Mouse (Mus musculus) T-helper 2 cell (primary cell): Measurements from ENCODE around the gene Xkr7.

ENCODE experiments used
- in situ Hi-C: fragments of 300-600 bp; cut with MboI, MseI; formaldehyde crosslinking; loops from one replicate; pipeline ENCODE4 v1.15.1; 2025; ENCODE audit warnings: high pct_unique_total_duplicates

Gene Xkr7

DNA sequence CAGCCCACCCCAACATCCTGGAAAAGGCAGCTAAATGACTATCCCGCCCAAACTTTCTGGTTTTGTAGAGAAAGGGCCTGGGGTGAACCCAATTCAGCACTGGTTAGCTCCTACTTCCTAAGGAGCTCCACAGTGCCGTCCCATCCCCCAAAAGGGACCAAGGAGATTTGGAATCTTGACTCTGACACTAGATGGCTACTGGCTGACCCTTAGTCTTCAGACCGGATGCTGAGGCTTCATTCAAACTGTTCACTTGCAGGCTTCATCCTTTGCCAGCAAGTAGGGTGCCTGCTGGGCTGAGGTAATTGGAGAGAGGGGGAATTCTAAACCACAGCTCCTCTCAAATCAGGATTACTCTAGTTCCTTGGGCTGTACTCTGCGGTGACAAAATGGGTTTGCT, 1.3 kb downstream of the Xkr7 start:
- in situ Hi-C loops = no loop called here

DNA sequence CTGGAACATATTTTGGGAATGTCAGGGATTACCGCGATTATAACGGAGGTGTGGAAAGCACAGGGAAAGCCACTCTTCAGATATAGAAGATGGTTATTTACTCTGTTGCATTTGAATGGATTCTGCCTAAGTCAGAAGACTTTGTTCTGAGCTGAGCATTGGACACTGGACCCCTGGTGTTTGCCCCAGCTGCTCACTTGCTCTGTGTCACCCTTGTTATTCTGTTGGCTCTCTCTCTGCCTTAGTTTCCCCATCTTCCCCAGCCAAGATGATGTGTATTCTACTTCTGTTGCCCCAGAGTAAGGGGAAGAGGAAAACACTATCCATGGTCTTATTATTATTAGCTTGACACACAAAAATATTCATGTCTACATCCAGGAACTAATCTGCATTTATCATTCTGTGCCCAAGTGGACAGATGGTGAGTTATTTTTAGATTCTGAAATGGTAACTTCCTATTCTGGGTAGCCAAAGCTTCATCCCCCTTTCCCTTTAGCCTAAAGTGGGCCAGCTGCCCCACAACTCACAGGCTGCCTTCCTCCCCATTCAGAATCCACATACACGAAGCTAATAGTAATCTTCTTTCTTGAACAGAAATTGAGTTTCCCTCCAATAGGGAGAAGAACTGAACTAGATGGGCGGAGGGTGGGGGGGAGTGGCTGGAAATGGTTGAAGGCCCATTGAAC, 2.0 kb downstream of the Xkr7 start:
- in situ Hi-C loops = no loop called here

DNA sequence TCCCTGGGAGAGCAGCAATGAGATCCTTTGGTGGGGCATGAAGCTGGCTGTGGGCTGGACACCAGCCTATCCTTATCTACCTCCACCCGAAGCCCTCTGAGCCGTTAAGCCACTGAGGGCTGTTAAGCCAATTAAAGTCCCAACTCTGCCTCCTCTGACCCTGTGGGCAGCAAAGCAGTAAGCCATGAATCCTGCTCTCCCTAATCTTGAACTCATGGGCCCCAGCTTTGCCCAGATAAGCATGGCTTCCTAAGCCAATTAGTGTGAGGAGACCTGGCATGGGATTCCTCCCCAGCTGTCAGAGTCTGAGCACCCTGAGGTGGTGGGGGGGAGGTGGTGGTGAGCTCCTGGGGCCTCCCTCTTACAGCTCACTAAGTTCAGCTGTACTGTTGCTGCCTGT, 5.0 kb downstream of the Xkr7 start:
- in situ Hi-C loops = no loop called here

DNA sequence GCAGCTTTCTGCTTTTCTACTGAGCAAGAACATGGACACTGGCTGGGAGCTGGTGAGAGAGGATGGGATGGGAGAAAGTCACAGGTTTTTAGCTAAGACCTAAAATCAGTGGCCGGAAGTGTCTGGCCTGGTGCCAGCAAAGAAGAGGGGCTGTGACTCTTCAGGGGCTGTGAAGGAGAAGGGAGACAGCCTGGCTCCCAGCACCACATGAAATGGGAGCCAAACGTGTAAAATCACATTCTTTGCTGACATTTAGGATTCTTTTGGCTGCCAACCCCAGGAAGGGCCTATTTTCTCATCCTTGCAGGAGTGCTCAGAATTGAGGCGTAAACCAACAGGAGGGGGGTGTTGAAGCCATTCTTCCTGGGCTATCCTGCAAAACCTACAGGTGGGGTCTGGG, 12.2 kb downstream of the Xkr7 start:
- in situ Hi-C loops = no loop called here

- in situ Hi-C loops = no loop called here
Observed at GRCm38 (mm10) chr2:153045884-153046299, 14.2 kb downstream of the Xkr7 start.

GRCm38 (mm10) chr2:153047828-153048465, 16.3 kb downstream of the Xkr7 start:
- in situ Hi-C loops = no loop called here

DNA sequence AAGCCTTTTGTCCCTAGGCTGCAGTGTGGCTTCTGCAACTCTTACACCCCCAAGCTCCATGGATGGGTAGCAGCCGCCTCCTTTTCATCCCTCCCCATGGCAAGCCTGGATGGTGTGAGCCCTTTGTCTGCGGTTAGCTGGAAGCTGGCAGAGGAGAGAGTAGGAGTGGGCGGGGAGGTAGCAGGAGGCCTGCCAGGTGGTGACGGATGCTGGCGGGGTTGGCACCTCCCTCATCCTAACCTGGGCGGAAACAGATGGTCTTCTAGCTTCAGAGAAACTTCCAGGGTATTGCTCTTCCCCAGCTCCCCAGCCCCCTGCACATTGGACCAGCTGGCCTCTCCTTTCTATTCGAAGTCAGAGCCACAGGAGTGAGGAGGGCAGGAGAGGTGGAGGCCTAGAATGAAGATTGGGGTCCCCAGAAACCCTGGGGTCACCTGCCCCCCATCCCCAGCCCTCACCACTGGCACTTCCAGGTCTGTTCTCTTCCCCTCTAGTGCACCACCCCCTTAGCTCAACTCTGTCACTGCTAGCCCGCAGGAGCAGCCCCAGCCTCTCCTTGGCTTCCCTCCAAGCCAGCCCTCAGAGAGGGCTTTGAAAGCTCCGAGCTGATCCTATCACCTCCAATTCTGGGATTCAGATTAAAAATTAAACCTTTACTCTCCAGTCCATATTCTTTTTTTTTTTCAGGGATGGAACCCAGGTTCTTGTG, 17.8 kb downstream of the Xkr7 start:
- in situ Hi-C loops = no loop called here

- in situ Hi-C loops = no loop called here
Observed at GRCm38 (mm10) chr2:153049997-153050358, 18.3 kb downstream of the Xkr7 start.

GRCm38 (mm10) chr2:153051095-153051494, 19.4 kb downstream of the Xkr7 start:
- in situ Hi-C loops = no loop called here

- in situ Hi-C loops = no loop called here
Observed at GRCm38 (mm10) chr2:153051537-153051936, 19.9 kb downstream of the Xkr7 start.

GRCm38 (mm10) chr2:153052700-153053351, 21.2 kb downstream of the Xkr7 start:
- in situ Hi-C loops = no loop called here

DNA sequence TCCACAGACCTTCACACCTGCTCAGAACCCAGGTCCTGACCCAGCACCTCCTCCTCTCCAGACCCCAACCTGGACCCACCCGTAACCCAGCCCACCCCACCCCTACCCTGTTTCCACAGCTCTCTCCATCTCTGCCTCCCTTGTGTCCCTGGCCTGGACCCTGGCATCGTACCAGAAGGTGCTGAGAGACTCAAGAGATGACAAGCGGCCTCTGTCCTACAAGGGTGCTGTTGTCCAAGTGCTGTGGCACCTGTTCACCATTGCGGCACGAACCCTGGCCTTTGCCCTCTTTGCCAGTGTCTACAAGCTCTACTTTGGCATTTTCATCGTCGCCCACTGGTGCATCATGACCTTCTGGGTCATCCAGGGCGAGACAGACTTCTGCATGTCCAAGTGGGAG, 22.2 kb downstream of the Xkr7 start:
- in situ Hi-C loops = no loop called here

DNA sequence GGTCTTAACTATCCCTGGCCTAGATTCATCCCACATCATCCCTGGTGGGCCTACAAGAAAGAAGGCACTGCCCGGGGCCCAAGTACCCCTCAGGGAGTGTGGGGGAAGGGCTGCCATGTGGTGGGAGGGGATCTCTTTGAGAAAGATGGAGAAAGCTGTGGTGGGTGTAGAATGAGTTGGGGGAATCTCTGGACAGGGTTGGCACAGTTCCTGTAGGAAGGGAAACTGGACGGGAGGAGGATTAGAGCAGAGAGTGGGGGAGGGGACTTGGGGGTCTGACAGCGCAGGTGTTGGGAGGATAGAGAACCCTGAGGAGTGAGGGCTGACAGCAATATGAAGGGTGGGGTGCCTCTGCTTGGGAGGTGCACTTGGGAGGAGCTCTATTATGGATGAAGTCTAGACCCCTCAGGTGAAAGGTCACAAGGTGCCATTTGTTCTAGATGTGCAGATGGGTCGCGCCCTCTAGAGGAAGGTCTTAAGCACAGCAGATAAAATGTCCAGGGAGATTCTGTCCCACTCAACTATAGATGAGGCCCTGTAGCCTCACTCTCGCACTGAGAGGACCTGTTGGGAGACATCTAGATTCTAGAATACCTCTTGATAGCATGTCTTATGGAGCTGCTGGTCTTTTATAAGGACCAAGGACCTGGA, 23.7 kb downstream of the Xkr7 start:
- in situ Hi-C loops = no loop called here

GRCm38 (mm10) chr2:153058365-153058764, 26.7 kb downstream of the Xkr7 start:
- in situ Hi-C loops = no loop called here

DNA sequence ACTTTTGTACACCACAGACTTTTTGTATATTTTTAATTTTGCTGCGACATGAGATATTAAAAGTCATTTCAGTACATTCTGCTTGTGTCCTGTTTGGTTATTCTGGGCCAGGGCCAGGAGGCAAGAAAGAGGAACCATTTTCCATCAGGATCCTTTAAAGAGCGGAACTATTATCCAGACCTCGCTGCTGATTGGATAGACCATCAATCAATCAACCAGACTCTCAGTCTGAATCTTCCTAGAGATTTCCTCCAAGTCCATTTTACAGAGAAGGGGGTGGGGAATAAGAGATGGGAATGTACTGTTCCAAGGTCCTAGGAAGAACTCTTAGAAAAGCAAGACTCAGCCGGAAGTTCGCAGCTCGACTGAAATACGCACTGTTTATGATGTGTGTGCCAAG, 28.6 kb downstream of the Xkr7 start:
- in situ Hi-C loops = no loop called here

DNA sequence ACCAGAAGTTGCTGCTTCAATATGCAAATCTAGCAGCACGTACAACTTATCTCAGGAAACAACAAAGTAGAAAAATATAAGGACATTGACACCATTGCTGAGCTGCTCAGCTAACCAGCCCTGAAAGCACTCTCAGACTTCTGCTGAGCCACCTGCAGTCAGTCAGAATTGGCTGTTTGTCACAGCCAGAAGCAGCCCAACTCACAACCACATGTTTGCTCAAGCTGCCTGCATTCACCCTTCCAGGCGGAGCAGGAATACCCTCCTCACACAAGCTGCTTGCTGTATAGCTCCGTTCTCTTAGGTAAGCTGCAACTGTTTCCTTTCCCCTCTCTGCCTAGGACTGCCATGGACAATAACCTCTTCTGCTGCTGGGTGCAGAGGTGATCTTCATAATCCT, 31.7 kb downstream of the Xkr7 start:
- in situ Hi-C loops = no loop called here

DNA sequence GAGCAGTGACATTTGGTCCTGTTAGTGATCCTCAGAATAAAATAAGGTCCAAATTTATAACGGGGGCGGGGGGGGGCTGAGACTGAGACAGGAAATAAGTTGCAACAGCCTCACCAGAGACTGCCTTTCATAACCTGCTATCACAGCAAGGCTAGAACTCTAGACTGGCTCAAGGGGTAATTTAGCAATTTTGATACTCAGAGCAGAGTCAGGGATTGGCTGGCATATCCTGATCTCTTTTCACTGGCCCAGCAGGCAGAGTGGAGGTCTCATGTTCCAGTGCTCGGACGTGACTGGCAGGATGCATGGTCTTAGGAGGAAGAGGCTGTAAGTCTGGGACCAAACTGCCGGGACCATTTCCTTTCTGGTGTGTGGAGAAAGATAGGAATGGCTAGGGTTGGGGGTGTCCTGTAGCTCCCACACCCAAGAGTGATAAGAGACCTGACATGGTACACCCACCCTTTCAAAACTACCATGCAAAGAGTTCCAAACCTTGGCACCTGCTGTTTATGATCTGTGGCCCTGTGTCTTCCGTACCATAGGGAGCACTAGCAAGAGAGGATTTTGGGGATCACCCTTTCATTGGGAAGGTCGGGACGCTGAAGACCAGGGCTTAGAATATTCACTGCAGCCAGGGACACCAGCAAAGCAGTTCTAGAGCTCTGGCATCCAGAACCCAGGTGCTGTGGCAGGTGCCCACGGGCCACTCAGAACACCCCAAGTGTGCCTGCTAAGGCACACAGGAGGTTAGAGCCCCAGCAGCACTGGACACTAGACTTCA, 32.7 kb downstream of the Xkr7 start:
- in situ Hi-C loops = no loop called here

DNA sequence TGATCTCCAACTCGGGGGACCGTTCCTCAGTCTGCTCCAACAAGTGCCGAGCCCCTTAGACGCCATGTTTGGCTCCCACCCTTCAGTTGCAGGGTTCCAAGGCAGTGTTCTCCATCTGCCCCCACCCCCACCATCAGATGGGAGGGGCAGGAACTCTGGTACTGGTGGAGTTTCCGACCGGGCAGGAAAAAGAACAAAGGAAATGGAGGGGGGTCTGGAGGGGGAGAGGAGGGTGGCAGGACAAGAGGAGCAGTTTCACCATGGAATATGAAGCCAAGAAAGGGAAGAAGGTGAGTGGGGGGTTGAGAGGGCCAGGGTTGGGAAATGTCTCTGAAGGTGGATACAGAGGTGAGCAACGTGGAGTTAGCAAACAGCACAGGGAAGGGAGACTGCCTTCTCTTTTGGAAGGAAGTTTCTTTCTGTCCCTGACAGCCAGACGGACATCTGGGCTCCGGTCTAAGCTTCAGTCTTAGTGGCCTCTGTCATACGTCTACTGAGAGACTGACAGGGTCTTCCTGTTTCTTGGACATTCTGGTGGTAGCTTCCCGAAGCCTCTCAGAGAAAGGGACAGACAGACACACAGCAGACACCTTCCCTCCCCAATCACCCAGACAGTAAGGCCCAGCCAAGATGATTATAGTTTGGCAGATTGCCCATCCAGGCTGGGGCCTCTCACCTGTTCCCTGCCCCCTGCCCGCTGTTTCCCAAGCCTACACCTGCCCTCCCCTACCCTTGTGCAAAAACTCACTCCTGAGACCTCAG, 34.3 kb downstream of the Xkr7 start, which contains the start of gene Ccm2l:
Ccm2l (plus strand) TSS at position 209 of the 762 bp plus-strand sequence.
- in situ Hi-C loops = no loop called here

GRCm38 (mm10) chr2:153066991-153067390, 35.3 kb downstream of the Xkr7 start:
- in situ Hi-C loops = no loop called here

DNA sequence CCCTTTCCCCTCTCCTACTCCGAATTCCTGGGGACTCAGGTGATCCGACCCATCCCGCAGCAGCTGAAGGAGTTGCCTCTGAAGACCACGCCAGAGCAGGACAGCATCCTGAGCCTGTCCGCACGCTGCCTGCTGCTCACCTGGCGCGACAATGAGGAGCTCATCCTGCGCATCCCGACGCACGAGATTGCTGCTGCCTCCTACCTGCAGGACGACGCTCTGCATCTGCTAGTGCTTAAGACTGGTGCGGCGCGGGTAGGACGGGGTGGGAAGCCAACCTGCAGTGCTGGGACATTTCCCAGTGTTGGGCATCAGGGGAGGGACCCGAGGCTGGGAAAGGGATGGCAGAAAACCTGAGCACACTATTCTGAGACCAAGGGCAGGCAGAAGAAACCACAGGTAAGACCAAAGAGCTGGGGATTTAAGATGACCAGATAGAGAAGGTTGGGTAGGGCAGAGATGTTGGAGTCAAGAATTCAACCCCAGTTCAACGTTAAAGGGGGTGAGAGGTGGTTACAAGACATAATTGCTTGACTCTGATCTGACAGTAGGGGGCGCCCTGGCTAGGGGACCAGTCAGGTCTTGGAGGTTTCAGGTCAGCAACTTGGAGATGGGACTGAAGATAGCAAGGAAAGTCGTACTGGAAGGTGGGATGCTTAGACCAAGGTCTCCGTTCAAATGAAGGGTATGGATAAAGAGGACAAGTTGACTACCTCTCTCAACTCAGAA, 39.3 kb downstream of the Xkr7 start:
- in situ Hi-C loops = no loop called here
